Mouse (Mus musculus): ENCODE data around the gene Chst3.
"Not testable (repeated sequence)": the region's sequence is repeated elsewhere in the genome, so short reads cannot be mapped to it uniquely, and the experiment has no call there.

Gene Chst3

DNA sequence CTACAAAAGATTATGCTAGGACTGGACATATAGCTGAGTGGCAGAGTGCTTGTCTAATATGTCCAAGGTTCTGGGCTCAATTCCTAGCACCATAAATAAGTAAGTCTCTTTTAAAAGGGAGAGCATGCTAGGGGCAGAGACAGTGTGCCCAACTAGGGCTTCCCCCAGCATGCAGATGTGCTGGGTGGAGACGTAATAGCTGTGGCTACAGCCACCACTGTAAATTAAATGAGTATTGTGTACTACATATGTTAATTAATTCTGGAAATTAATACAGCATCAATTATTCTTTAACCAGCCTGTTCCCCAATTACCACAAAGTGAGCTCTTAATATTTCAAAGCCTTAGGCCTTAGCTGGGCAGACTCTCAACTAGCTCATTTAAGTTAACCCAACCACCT lies 54.2 kb downstream of the Chst3 start:
- Histone ChIP-seq H3K4me3 (replicated peaks; ENCODE audit: low read length) (no peak overlapping the region), H3K27me3 (ENCODE audit: insufficient read depth, low read length) (no peaks in the 10 kb centered on the region), H3K4me1 (replicated peaks; ENCODE audit: low read depth, low read length) (peaks cover 70% of the 10 kb centered on the region), H3K36me3 (ENCODE audit: insufficient read depth, low read length) (peaks cover 7% of the 10 kb centered on the region; the same call in 1 of the 2 replicates), H3K9me3 (ENCODE audit: low read length) (peaks cover 42% of the 10 kb centered on the region)
- no peak for TF ChIP-seq NANOG (IDR thresholded peaks at IDR 0.05; ENCODE audit: borderline replicate concordance, low read length)
- no peak for TF ChIP-seq CTCF (conservative IDR thresholded peaks at IDR 0.05; ENCODE audit: low read length)
- TF ChIP-seq POU5F1 (IDR thresholded peaks at IDR 0.05; ENCODE audit: borderline replicate concordance, low read length): no peak

DNA sequence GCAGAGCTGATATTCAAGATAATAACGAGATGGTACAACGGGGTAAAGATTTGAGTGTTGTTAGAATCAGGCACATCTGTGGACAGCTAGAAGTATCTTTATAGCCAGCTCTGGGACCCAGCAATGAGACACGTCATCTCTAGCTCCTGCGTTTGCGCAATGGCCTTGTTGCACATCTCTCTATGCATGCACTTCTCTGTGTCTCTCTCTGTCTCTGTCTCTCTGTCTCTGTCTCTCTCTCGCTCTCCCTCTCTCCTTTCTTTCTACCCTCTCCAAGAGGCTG lies 56.1 kb downstream of the Chst3 start:
- H3K9me3 ChIP-seq (ENCODE audit: low read length): peaks cover 25% of the 10 kb centered on the region
- H3K4me1 ChIP-seq (replicated peaks; ENCODE audit: low read depth, low read length): peaks cover 61% of the 10 kb centered on the region
- H3K36me3 ChIP-seq (ENCODE audit: insufficient read depth, low read length): no peaks in the 10 kb centered on the region
- TF ChIP-seq CTCF (conservative IDR thresholded peaks at IDR 0.05; ENCODE audit: low read length): no peak
- no peak overlapping the region for H3K4me3 ChIP-seq (replicated peaks; ENCODE audit: low read length)
- no peaks in the 10 kb centered on the region for H3K27me3 ChIP-seq (ENCODE audit: insufficient read depth, low read length)

GRCm38 (mm10) chr10:60162184-60162972 lies 56.7 kb downstream of the Chst3 start:
- H3K27me3 ChIP-seq (ENCODE audit: insufficient read depth, low read length); H3K36me3 ChIP-seq (ENCODE audit: insufficient read depth, low read length); H3K4me3 ChIP-seq (replicated peaks; ENCODE audit: low read length): not testable (repeated sequence)
- Histone ChIP-seq H3K4me1 (replicated peaks; ENCODE audit: low read depth, low read length) (peaks cover 59% of the 10 kb centered on the region), H3K9me3 (ENCODE audit: low read length) (peaks cover 19% of the 10 kb centered on the region)

- H3K4me1 ChIP-seq (replicated peaks; ENCODE audit: low read depth, low read length): peaks cover 50% of the 10 kb centered on the region
- H3K27me3 ChIP-seq (ENCODE audit: insufficient read depth, low read length); H3K36me3 ChIP-seq (ENCODE audit: insufficient read depth, low read length); H3K4me3 ChIP-seq (replicated peaks; ENCODE audit: low read length): not testable (repeated sequence)
- H3K9me3 ChIP-seq (ENCODE audit: low read length): peaks cover 18% of the 10 kb centered on the region
These were observed 57.7 kb downstream of the Chst3 start for GRCm38 (mm10) chr10:60161397-60161796.

GRCm38 (mm10) chr10:60158144-60158543 lies 60.9 kb downstream of the Chst3 start:
- peaks cover 17% of the 10 kb centered on the region for H3K4me1 ChIP-seq (replicated peaks; ENCODE audit: low read depth, low read length)
- H3K27me3 ChIP-seq (ENCODE audit: insufficient read depth, low read length): 0 out of 2 replicates have a peak, but pooled peaks cover 4% of the 10 kb centered on the region
- TF ChIP-seq NANOG (IDR thresholded peaks at IDR 0.05; ENCODE audit: borderline replicate concordance, low read length) (no peak), POU5F1 (IDR thresholded peaks at IDR 0.05; ENCODE audit: borderline replicate concordance, low read length) (no peak), CTCF (conservative IDR thresholded peaks at IDR 0.05; ENCODE audit: low read length) (no peak)
- H3K36me3 ChIP-seq (ENCODE audit: insufficient read depth, low read length): no peaks in the 10 kb centered on the region
- peaks cover 18% of the 10 kb centered on the region for H3K9me3 ChIP-seq (ENCODE audit: low read length)
- no peak overlapping the region for H3K4me3 ChIP-seq (replicated peaks; ENCODE audit: low read length)

DNA sequence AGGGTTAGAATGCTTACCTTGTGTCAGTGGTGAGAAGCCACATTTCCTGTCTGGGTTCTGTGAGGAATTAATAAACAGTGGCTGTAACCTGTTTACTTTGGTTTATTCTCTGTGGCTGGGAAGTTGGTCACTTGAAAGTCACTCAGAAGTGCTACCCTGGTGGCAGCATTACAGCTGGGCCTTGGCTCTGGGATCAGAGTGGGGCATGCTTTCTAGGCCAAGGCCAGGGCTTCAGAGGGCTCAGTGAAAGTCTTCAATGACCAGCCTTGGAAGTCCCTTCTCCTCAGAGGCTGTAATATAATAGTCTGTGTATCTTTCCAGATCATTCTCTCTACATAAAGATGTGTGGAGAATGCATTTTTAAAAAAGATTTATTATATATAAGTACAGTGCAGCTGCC lies 63.0 kb downstream of the Chst3 start:
- Histone ChIP-seq H3K36me3 (ENCODE audit: insufficient read depth, low read length) (no peaks in the 10 kb centered on the region), H3K9me3 (ENCODE audit: low read length) (peaks cover 1% of the 10 kb centered on the region; the same call in 1 of the 2 replicates), H3K4me1 (replicated peaks; ENCODE audit: low read depth, low read length) (peaks cover 14% of the 10 kb centered on the region), H3K4me3 (replicated peaks; ENCODE audit: low read length) (no peak overlapping the region), H3K27me3 (ENCODE audit: insufficient read depth, low read length) (0 out of 2 replicates have a peak, but pooled peaks cover 4% of the 10 kb centered on the region)
- TF ChIP-seq CTCF (conservative IDR thresholded peaks at IDR 0.05; ENCODE audit: low read length): no peak

- Histone ChIP-seq H3K4me3 (replicated peaks; ENCODE audit: low read length) (peak overlapping the region; percentile 48; the same call in 1 of the 2 replicates), H3K9me3 (ENCODE audit: low read length) (no peaks in the 10 kb centered on the region), H3K4me1 (replicated peaks; ENCODE audit: low read depth, low read length) (peaks cover 51% of the 10 kb centered on the region), H3K36me3 (ENCODE audit: insufficient read depth, low read length) (no peaks in the 10 kb centered on the region), H3K27me3 (ENCODE audit: insufficient read depth, low read length) (no peaks in the 10 kb centered on the region)
- TF ChIP-seq NANOG (IDR thresholded peaks at IDR 0.05; ENCODE audit: borderline replicate concordance, low read length) (no peak), POU5F1 (IDR thresholded peaks at IDR 0.05; ENCODE audit: borderline replicate concordance, low read length) (no peak), CTCF (conservative IDR thresholded peaks at IDR 0.05; ENCODE audit: low read length) (no peak)
These were observed 67.9 kb downstream of the Chst3 start for GRCm38 (mm10) chr10:60151107-60151663.

- Histone ChIP-seq H3K4me3 (replicated peaks; ENCODE audit: low read length) (no peak overlapping the region), H3K36me3 (ENCODE audit: insufficient read depth, low read length) (no peaks in the 10 kb centered on the region), H3K27me3 (ENCODE audit: insufficient read depth, low read length) (no peaks in the 10 kb centered on the region), H3K9me3 (ENCODE audit: low read length) (no peaks in the 10 kb centered on the region), H3K4me1 (replicated peaks; ENCODE audit: low read depth, low read length) (peaks cover 73% of the 10 kb centered on the region)
- TF ChIP-seq CTCF (conservative IDR thresholded peaks at IDR 0.05; ENCODE audit: low read length) (peak; percentile 98), POU5F1 (IDR thresholded peaks at IDR 0.05; ENCODE audit: borderline replicate concordance, low read length) (no peak), NANOG (IDR thresholded peaks at IDR 0.05; ENCODE audit: borderline replicate concordance, low read length) (no peak)
These were observed 71.0 kb downstream of the Chst3 start for GRCm38 (mm10) chr10:60148087-60148486.

DNA sequence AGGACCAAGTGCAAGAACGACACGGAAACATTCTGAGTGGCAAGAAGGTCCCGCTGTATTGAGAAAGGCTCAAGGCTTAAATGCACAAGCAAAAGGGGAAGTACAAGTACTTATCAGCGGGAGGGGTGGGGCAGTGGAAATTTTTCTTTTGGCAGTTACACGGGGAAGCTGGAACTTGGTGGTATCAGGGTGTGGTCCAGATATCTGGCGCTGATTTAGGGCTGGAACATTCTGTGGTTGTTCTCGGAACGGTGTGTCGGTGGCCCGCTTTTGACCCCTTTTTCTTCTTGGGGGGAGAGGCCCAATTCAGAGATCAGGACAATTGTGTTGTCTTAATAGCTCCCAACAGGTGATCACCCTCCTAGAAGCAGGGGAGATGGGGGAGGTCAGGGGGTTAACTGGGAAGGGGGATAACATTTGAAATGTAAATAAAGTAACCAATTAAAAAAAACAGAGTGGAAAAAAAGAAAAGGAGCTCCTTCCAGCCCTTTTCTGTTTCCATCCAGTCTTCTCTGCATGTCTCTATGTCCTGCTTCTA lies 71.5 kb downstream of the Chst3 start:
- not testable (repeated sequence) for H3K27me3 ChIP-seq (ENCODE audit: insufficient read depth, low read length); H3K36me3 ChIP-seq (ENCODE audit: insufficient read depth, low read length); H3K9me3 ChIP-seq (ENCODE audit: low read length); H3K4me3 ChIP-seq (replicated peaks; ENCODE audit: low read length)
- peaks cover 78% of the 10 kb centered on the region for H3K4me1 ChIP-seq (replicated peaks; ENCODE audit: low read depth, low read length)
- peak; percentile 67 for TF ChIP-seq NANOG (IDR thresholded peaks at IDR 0.05; ENCODE audit: borderline replicate concordance, low read length)
